Mouse (Mus musculus): ENCODE data around the gene Rpp25. TPM values are rescaled to one million over a fixed set of nuclear protein-coding genes. Genes with fewer than 3 reads are reported as not detected.

Gene Rpp25
- polyA plus RNA-seq, 1 experiment = 0.75 TPM

DNA sequence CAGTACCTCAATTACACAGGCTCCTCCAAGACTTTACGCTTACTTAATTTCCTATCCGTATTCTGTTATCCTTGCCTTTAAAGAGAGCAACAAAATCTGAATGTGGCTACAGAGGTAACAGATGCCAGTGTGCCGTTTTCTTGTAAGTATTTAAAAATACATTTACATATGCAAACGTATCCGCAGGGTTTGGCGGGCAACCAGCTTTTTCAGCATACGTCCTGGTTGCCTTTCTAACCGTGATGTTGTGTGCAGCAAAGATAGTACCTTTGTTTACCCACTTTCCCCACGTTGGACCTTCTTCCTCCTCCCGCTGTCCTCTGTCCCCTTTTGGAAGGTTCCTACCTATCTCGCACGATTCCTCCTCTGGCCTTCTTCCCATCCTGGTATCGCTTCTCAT is 2.4 kb upstream of the Rpp25 start:
- TF ChIP-seq POLR2A (IDR thresholded peaks at IDR 0.05; ENCODE audit: control insufficient read depth, extremely low read depth, insufficient read depth, low read length, poor library complexity) = no peak
- no peak for TF ChIP-seq CTCF (IDR thresholded peaks at IDR 0.05; ENCODE audit: borderline replicate concordance, control insufficient read depth, extremely low read depth, insufficient read depth, low read length, poor library complexity)
- no peaks in the 10 kb centered on the region for H3K36me3 ChIP-seq (ENCODE audit: control insufficient read depth, insufficient read depth, low read length)

GRCm38 (mm10) chr9:57501861-57502260 is 2.0 kb upstream of the Rpp25 start:
- DNase-seq = no peak
- Histone ChIP-seq H3K36me3 (ENCODE audit: control insufficient read depth, insufficient read depth, low read length) (no peaks in the 10 kb centered on the region), H3K4me1 (replicated peaks; ENCODE audit: control insufficient read depth, insufficient read depth, low read length) (peaks cover 11% of the 10 kb centered on the region), H3K27me3 (ENCODE audit: control insufficient read depth, insufficient read depth, low read length) (peaks cover 35% of the 10 kb centered on the region), H3K27ac (ENCODE audit: control insufficient read depth, insufficient read depth, low read length) (no peak overlapping the region), H3K4me3 (ENCODE audit: control insufficient read depth, insufficient read depth, low read length) (no peak overlapping the region)
- TF ChIP-seq CTCF (IDR thresholded peaks at IDR 0.05; ENCODE audit: borderline replicate concordance, control insufficient read depth, extremely low read depth, insufficient read depth, low read length, poor library complexity) = no peak
- TF ChIP-seq POLR2A (IDR thresholded peaks at IDR 0.05; ENCODE audit: control insufficient read depth, extremely low read depth, insufficient read depth, low read length, poor library complexity) = no peak
- WGBS = 7% methylated on average over 20 of the region's 20 CpGs

More for the DNA sequence above, 2.4 kb upstream of the Rpp25 start:
- H3K27me3 ChIP-seq (ENCODE audit: control insufficient read depth, insufficient read depth, low read length) = peaks cover 35% of the 10 kb centered on the region
- H3K27ac ChIP-seq (ENCODE audit: control insufficient read depth, insufficient read depth, low read length) = no peak overlapping the region
- peaks cover 11% of the 10 kb centered on the region for H3K4me1 ChIP-seq (replicated peaks; ENCODE audit: control insufficient read depth, insufficient read depth, low read length)
- H3K4me3 ChIP-seq (ENCODE audit: control insufficient read depth, insufficient read depth, low read length) = no peak overlapping the region
- no peak for DNase-seq
- 17% methylated on average over 13 of the region's 13 CpGs for WGBS

DNA sequence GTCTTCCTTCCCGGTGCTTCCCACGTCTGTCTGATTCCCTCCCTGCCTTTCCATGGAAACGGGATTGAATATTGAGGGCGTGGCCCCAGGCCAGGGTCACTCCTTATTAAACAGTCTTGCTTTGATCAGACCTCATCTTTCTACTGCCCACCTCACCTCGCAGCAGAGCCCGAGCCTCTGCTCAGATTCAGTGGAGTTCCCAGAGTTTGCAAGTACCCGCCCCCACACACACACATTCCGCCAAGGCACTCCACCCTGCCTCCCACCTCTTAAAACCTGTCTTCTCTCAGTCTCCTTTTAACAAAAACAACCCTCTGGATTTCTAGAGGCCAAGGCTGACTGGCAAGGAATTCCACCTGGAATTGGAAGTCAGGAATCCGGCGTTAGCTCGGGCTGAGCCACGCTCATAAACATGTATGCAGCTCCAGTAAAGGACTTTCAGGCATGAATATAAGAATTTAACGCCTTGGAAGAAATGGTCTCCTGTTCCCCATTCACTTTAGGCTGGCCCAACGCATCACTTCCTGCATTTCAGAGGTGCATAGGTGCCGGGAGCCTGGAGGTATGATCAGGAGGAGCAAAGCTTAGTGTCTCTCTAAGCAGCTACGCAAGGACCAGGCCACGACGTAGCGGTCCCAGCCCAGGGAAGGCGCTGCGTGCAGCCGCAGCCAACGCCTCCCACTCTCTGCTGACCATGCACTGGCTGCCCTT is 760 bp upstream of the Rpp25 start:
- DNase-seq = no peak
- no peak overlapping the region for H3K27ac ChIP-seq (ENCODE audit: control insufficient read depth, insufficient read depth, low read length)

DNA sequence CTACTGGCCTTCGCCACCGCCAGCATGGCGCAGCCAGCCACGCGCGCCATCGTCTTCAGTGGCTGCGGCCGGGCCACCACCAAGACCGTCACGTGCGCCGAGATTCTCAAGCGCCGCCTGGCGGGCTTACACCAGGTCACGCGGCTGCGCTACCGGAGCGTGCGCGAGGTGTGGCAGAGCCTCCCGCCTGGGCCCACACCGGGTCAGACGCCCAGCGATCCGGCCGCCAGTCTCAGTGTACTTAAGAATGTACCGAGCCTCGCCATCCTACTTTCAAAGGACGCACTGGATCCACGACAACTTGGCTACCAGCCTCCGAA is 515 bp downstream of the Rpp25 start:
- peak; percentile 63 for DNase-seq
- peak overlapping the region; percentile 36 for H3K4me3 ChIP-seq (ENCODE audit: control insufficient read depth, insufficient read depth, low read length)

More for the DNA sequence above, 760 bp upstream of the Rpp25 start:
- Histone ChIP-seq H3K36me3 (ENCODE audit: control insufficient read depth, insufficient read depth, low read length) (no peaks in the 10 kb centered on the region), H3K27me3 (ENCODE audit: control insufficient read depth, insufficient read depth, low read length) (peaks cover 35% of the 10 kb centered on the region), H3K4me1 (replicated peaks; ENCODE audit: control insufficient read depth, insufficient read depth, low read length) (peaks cover 11% of the 10 kb centered on the region), H3K4me3 (ENCODE audit: control insufficient read depth, insufficient read depth, low read length) (no peak overlapping the region)
- WGBS = 15% methylated on average over 23 of the region's 23 CpGs
- TF ChIP-seq POLR2A (IDR thresholded peaks at IDR 0.05; ENCODE audit: control insufficient read depth, extremely low read depth, insufficient read depth, low read length, poor library complexity) (no peak), CTCF (IDR thresholded peaks at IDR 0.05; ENCODE audit: borderline replicate concordance, control insufficient read depth, extremely low read depth, insufficient read depth, low read length, poor library complexity) (no peak)

DNA sequence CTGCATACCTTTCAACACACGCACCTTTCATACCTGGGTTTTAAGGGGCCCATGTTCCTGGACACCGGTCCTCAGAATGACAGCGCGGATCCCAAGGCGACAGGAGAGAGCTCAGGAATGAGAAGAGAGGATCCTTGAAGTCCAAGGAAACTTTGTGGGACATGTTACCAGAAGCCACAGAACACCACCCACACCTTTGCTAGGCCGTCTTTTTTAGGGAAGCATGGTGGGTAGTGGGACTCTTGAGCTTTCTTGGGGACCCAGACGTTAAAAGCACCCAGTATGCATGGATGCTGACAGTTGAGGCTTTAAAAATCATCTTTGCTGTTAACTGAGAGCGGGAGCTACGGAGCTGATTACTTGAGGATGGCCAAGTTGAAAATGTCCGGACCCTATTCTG is 1.1 kb downstream of the Rpp25 start:
- Histone ChIP-seq H3K4me3 (ENCODE audit: control insufficient read depth, insufficient read depth, low read length) (no peak overlapping the region), H3K4me1 (replicated peaks; ENCODE audit: control insufficient read depth, insufficient read depth, low read length) (peaks cover 11% of the 10 kb centered on the region), H3K27ac (ENCODE audit: control insufficient read depth, insufficient read depth, low read length) (no peak overlapping the region), H3K27me3 (ENCODE audit: control insufficient read depth, insufficient read depth, low read length) (peaks cover 33% of the 10 kb centered on the region), H3K36me3 (ENCODE audit: control insufficient read depth, insufficient read depth, low read length) (no peaks in the 10 kb centered on the region)
- no peak for DNase-seq
- WGBS = 64% methylated on average over 10 of the region's 10 CpGs
- no peak for TF ChIP-seq CTCF (IDR thresholded peaks at IDR 0.05; ENCODE audit: borderline replicate concordance, control insufficient read depth, extremely low read depth, insufficient read depth, low read length, poor library complexity)
- no peak for TF ChIP-seq POLR2A (IDR thresholded peaks at IDR 0.05; ENCODE audit: control insufficient read depth, extremely low read depth, insufficient read depth, low read length, poor library complexity)

More for the DNA sequence above, 515 bp downstream of the Rpp25 start:
- WGBS = 2% methylated on average over 34 of the region's 34 CpGs
- peaks cover 11% of the 10 kb centered on the region for H3K4me1 ChIP-seq (replicated peaks; ENCODE audit: control insufficient read depth, insufficient read depth, low read length)
- no peak overlapping the region for H3K27ac ChIP-seq (ENCODE audit: control insufficient read depth, insufficient read depth, low read length)
- no peaks in the 10 kb centered on the region for H3K36me3 ChIP-seq (ENCODE audit: control insufficient read depth, insufficient read depth, low read length)
- H3K27me3 ChIP-seq (ENCODE audit: control insufficient read depth, insufficient read depth, low read length) = peaks cover 35% of the 10 kb centered on the region
- TF ChIP-seq POLR2A (IDR thresholded peaks at IDR 0.05; ENCODE audit: control insufficient read depth, extremely low read depth, insufficient read depth, low read length, poor library complexity) = no peak
- TF ChIP-seq CTCF (IDR thresholded peaks at IDR 0.05; ENCODE audit: borderline replicate concordance, control insufficient read depth, extremely low read depth, insufficient read depth, low read length, poor library complexity) = 0 out of 2 replicates have a peak, but pooled peaks have one; percentile 32

- no peak for TF ChIP-seq POLR2A (IDR thresholded peaks at IDR 0.05; ENCODE audit: control insufficient read depth, extremely low read depth, insufficient read depth, low read length, poor library complexity)
- no peak for TF ChIP-seq CTCF (IDR thresholded peaks at IDR 0.05; ENCODE audit: borderline replicate concordance, control insufficient read depth, extremely low read depth, insufficient read depth, low read length, poor library complexity)
- no peaks in the 10 kb centered on the region for H3K36me3 ChIP-seq (ENCODE audit: control insufficient read depth, insufficient read depth, low read length)
- no peak overlapping the region for H3K27ac ChIP-seq (ENCODE audit: control insufficient read depth, insufficient read depth, low read length)
- no peak overlapping the region for H3K4me3 ChIP-seq (ENCODE audit: control insufficient read depth, insufficient read depth, low read length)
- WGBS = 9% methylated on average over 8 of the region's 8 CpGs
- H3K4me1 ChIP-seq (replicated peaks; ENCODE audit: control insufficient read depth, insufficient read depth, low read length) = peaks cover 11% of the 10 kb centered on the region
- no peak for DNase-seq
- H3K27me3 ChIP-seq (ENCODE audit: control insufficient read depth, insufficient read depth, low read length) = peaks cover 33% of the 10 kb centered on the region
Measured at GRCm38 (mm10) chr9:57505700-57506099, 1.9 kb downstream of the Rpp25 start.

Data from thymus, adult 2 months (tissue).